Mouse (Mus musculus): ENCODE measurements around the gene Pbx1. TPM values are rescaled to one million over a fixed set of nuclear protein-coding genes. Genes with fewer than 3 reads are reported as not detected.

Pbx1 gene
- total and polyA plus RNA-seq, 3 experiments, result 0.10 TPM; not detected in 2

- no peaks in the 10 kb centered on the region for H3K27me3 ChIP-seq (ENCODE audit: control insufficient read depth in 1 of 2, insufficient read depth in 2 of 2, low read length in 2 of 2)
- no peak overlapping the region for H3K9ac ChIP-seq (ENCODE audit: control insufficient read depth, low read depth, low read length, poor library complexity, severe bottlenecking)
- no peaks in the 10 kb centered on the region for H3K36me3 ChIP-seq (ENCODE audit: control insufficient read depth in 1 of 2, insufficient read depth in 2 of 2, low read length in 2 of 2)
- no peaks in the 10 kb centered on the region for H3K9me3 ChIP-seq (replicated peaks; ENCODE audit: insufficient read depth, low read length)
- H3K27ac ChIP-seq (ENCODE audit: control insufficient read depth, low read depth, low read length), result no peak overlapping the region
- no peak for TF ChIP-seq ZNF384 (IDR thresholded peaks at IDR 0.05; ENCODE audit: low read depth, low read length)
- no peak for TF ChIP-seq CTCF (IDR thresholded peaks at IDR 0.05 in 2 of 3, conservative IDR thresholded peaks at IDR 0.05 in 1 of 3; ENCODE audit: control insufficient read depth in 1 of 3, insufficient read depth in 1 of 3, low read depth in 2 of 3, low read length in 3 of 3, poor library complexity in 1 of 3, severe bottlenecking in 1 of 3)
- no peak for TF ChIP-seq MEF2A (IDR thresholded peaks at IDR 0.05; ENCODE audit: extremely low read depth, insufficient replicate concordance, low read depth, low read length, poor library complexity, severe bottlenecking)
- no peak for TF ChIP-seq POLR2AphosphoS5 (IDR thresholded peaks at IDR 0.05; ENCODE audit: borderline replicate concordance, low read depth, low read length)
- no peak for TF ChIP-seq MAFK (IDR thresholded peaks at IDR 0.05; ENCODE audit: borderline replicate concordance, low read depth, low read length)
- no peak for TF ChIP-seq TBP (IDR thresholded peaks at IDR 0.05; ENCODE audit: low read depth, low read length)
- TF ChIP-seq GATA1 (IDR thresholded peaks at IDR 0.05; ENCODE audit: low read depth, low read length), result no peak
- no peak for TF ChIP-seq UBTF (IDR thresholded peaks at IDR 0.05; ENCODE audit: borderline replicate concordance, insufficient read depth, low read depth, low read length)
- TF ChIP-seq NELFE (IDR thresholded peaks at IDR 0.05; ENCODE audit: low read depth, low read length), result no peak
- TF ChIP-seq POLR2AphosphoS2 (IDR thresholded peaks at IDR 0.05; ENCODE audit: low read length), result no peak
- no peak for TF ChIP-seq E2F4 (IDR thresholded peaks at IDR 0.05; ENCODE audit: borderline replicate concordance, low read depth, low read length)
- TF ChIP-seq KAT2A (conservative IDR thresholded peaks at IDR 0.05; ENCODE audit: low read depth, low read length), result no peak
- no peak for TF ChIP-seq TAL1 (IDR thresholded peaks at IDR 0.05; ENCODE audit: low read length)
- TF ChIP-seq SMC3 (IDR thresholded peaks at IDR 0.05; ENCODE audit: low read depth, low read length), result no peak
- no peak for TF ChIP-seq TCF12 (IDR thresholded peaks at IDR 0.05; ENCODE audit: low read depth, low read length)
- no peaks in the 10 kb centered on the region for H3K4me1 ChIP-seq (ENCODE audit: control insufficient read depth in 1 of 2, insufficient read depth in 2 of 2, low read length in 2 of 2)
- H3K4me3 ChIP-seq (ENCODE audit: control insufficient read depth in 1 of 2, insufficient read depth in 1 of 2, low read depth in 2 of 2, low read length in 2 of 2), result no peak overlapping the region
- no peak for DNase-seq (ENCODE audit: low read depth, low spot score)
- H3K79me2 ChIP-seq (ENCODE audit: control insufficient read depth, insufficient read depth, low read length, poor library complexity), result no peaks in the 10 kb centered on the region
These were observed 268.4 kb downstream of the Pbx1 start for GRCm38 (mm10) chr1:168163521-168164233.

GRCm38 (mm10) chr1:168139138-168139682 lies 292.9 kb downstream of the Pbx1 start:
- TF ChIP-seq CHD1 (IDR thresholded peaks at IDR 0.05; ENCODE audit: low read depth, low read length) (no peak), CTCF (IDR thresholded peaks at IDR 0.05 in 2 of 3, conservative IDR thresholded peaks at IDR 0.05 in 1 of 3; ENCODE audit: control insufficient read depth in 1 of 3, insufficient read depth in 1 of 3, low read depth in 2 of 3, low read length in 3 of 3, poor library complexity in 1 of 3, severe bottlenecking in 1 of 3) (no peak), POLR2A (IDR thresholded peaks at IDR 0.05; ENCODE audit: control insufficient read depth in 1 of 2, insufficient read depth in 1 of 2, low read depth in 1 of 2, low read length in 2 of 2, poor library complexity in 1 of 2) (no peak), GABPA (IDR thresholded peaks at IDR 0.05; ENCODE audit: low read depth, low read length) (no peak), SMC3 (IDR thresholded peaks at IDR 0.05; ENCODE audit: low read depth, low read length) (no peak), KAT2A (conservative IDR thresholded peaks at IDR 0.05; ENCODE audit: low read depth, low read length) (no peak)
- Histone ChIP-seq H3K27me3 (ENCODE audit: control insufficient read depth in 1 of 2, insufficient read depth in 2 of 2, low read length in 2 of 2) (no peaks in the 10 kb centered on the region), H3K27ac (ENCODE audit: control insufficient read depth, low read depth, low read length) (no peak overlapping the region), H3K36me3 (ENCODE audit: control insufficient read depth in 1 of 2, insufficient read depth in 2 of 2, low read length in 2 of 2) (no peaks in the 10 kb centered on the region), H3K9me3 (replicated peaks; ENCODE audit: insufficient read depth, low read length) (no peaks in the 10 kb centered on the region), H3K9ac (ENCODE audit: control insufficient read depth, low read depth, low read length, poor library complexity, severe bottlenecking) (no peak overlapping the region), H3K79me2 (ENCODE audit: control insufficient read depth, insufficient read depth, low read length, poor library complexity) (no peaks in the 10 kb centered on the region), H3K4me3 (ENCODE audit: control insufficient read depth in 1 of 2, insufficient read depth in 1 of 2, low read depth in 2 of 2, low read length in 2 of 2) (no peak overlapping the region), H3K4me1 (ENCODE audit: control insufficient read depth in 1 of 2, insufficient read depth in 2 of 2, low read length in 2 of 2) (no peaks in the 10 kb centered on the region)
- DNase-seq (ENCODE audit: low read depth, low spot score), result no peak

Measured in MEL (cell line).